Mouse (Mus musculus) MEL (cell line): ENCODE measurements at regions not wholly inside any gene's neighbourhood (a gene's known extent, or its start where the extent isn't known, plus 50 kb on each side); places are given as distances from the start of the nearest gene placed in this dataset.
"Not testable (repeated sequence)": the region's sequence is repeated elsewhere in the genome, so short reads cannot be mapped to it uniquely, and the experiment has no call there.

Experiments
- MAZ ChIP-seq: IDR thresholded peaks from 2 replicates; pipeline ENCODE4 v1.6.1; 2012; ENCODE audit warnings: low read depth, mild to moderate bottlenecking, inconsistent platforms, low read length, improper control_type of control experiment
- MEF2A ChIP-seq: IDR thresholded peaks from 2 replicates; pipeline ENCODE4 v1.6.1; 2014; ENCODE audit warnings: low read depth, mild to moderate bottlenecking, inconsistent platforms, low read length, improper control_type of control experiment; ENCODE audit not compliant: poor library complexity, insufficient replicate concordance, severe bottlenecking; ENCODE audit errors: extremely low read depth
- POLR2A ChIP-seq, 2 experiments: IDR thresholded peaks; 2 replicates each; pipeline ENCODE4 v1.6.1; 2011 to 2012; ENCODE audit warnings: low read length in 2 of 2, mild to moderate bottlenecking in 2 of 2, control low read depth in 1 of 2, improper control_type of control experiment in 1 of 2, low read depth in 1 of 2, moderate library complexity in 1 of 2; ENCODE audit not compliant: control insufficient read depth in 1 of 2, insufficient read depth in 1 of 2, poor library complexity in 1 of 2
- POLR2AphosphoS2 ChIP-seq: IDR thresholded peaks from 2 replicates; pipeline ENCODE4 v1.6.1; 2011; ENCODE audit warnings: low read length, improper control_type of control experiment
- SIN3A ChIP-seq: IDR thresholded peaks from 2 replicates; pipeline ENCODE4 v1.6.1; 2012; ENCODE audit warnings: low read length, improper control_type of control experiment, inconsistent platforms
- TBP ChIP-seq: IDR thresholded peaks from 2 replicates; pipeline ENCODE4 v1.8.0; 2011; ENCODE audit warnings: low read depth, low read length, improper control_type of control experiment
- ZMIZ1 ChIP-seq: IDR thresholded peaks from 2 replicates; pipeline ENCODE4 v1.6.1; 2012; ENCODE audit warnings: low read depth, mild to moderate bottlenecking, inconsistent platforms, low read length, improper control_type of control experiment, moderate library complexity

DNA sequence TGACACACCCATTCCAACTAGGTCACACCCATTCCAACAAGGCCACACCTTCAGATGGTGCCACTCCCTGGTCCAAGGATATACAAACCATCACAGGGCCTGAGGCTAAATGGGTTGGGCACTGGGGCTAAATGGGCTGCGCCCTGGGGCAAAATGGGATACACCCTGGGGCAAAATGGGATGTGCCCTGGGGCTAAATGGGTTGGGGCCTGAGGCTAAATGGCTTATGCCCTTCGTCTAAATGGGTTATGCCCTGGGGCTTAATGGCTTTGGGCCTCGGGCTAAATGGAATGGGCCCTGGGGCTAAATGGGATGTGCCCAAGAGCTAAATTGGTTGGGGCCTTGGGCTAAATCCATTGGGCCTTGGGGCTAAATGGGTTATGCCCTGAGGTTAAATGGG is 261.5 kb downstream of the Samd9l start:
- not testable (repeated sequence) for TF ChIP-seq POLR2A (IDR thresholded peaks at IDR 0.05; ENCODE audit: control insufficient read depth in 1 of 2, insufficient read depth in 1 of 2, low read depth in 1 of 2, low read length in 2 of 2, poor library complexity in 1 of 2); MEF2A; SIN3A; TBP; POLR2AphosphoS2; ZMIZ1; MAZ
